Mouse (Mus musculus): ENCODE measurements at regions not wholly inside any gene's neighbourhood (a gene's known extent, or its start where the extent isn't known, plus 50 kb on each side); places are given as distances from the start of the nearest gene placed in this dataset.

- Histone ChIP-seq H3K27ac (ENCODE audit: insufficient read depth, low read length) (no peak overlapping the region), H3K4me1 (ENCODE audit: control insufficient read depth, insufficient read depth, low read length) (no peaks in the 10 kb centered on the region), H3K27me3 (ENCODE audit: control insufficient read depth, insufficient read depth, low read length) (no peaks in the 10 kb centered on the region), H3K4me3 (replicated peaks; ENCODE audit: insufficient read depth, low read depth, low read length) (no peak overlapping the region)
- 89% methylated on average over 24 of the region's 24 CpGs for WGBS
- DNase-seq = no peak
- TF ChIP-seq CTCF (IDR thresholded peaks at IDR 0.05; ENCODE audit: borderline replicate concordance, insufficient read depth, low read depth, low read length) (no peak), POLR2A (IDR thresholded peaks at IDR 0.05; ENCODE audit: borderline replicate concordance, insufficient read depth, low read length) (no peak)
Observed at GRCm38 (mm10) chr8:128030335-128031280, 327.8 kb upstream of the Nrp1 start.

GRCm38 (mm10) chr8:128034127-128034526, 324.3 kb upstream of the Nrp1 start:
- H3K4me3 ChIP-seq (replicated peaks; ENCODE audit: insufficient read depth, low read depth, low read length) = no peak overlapping the region
- no peak overlapping the region for H3K27ac ChIP-seq (ENCODE audit: insufficient read depth, low read length)
- H3K4me1 ChIP-seq (ENCODE audit: control insufficient read depth, insufficient read depth, low read length) = no peaks in the 10 kb centered on the region
- H3K27me3 ChIP-seq (ENCODE audit: control insufficient read depth, insufficient read depth, low read length) = no peaks in the 10 kb centered on the region
- TF ChIP-seq CTCF (IDR thresholded peaks at IDR 0.05; ENCODE audit: borderline replicate concordance, insufficient read depth, low read depth, low read length) = no peak
- no peak for TF ChIP-seq POLR2A (IDR thresholded peaks at IDR 0.05; ENCODE audit: borderline replicate concordance, insufficient read depth, low read length)
- no peak for DNase-seq
- WGBS = 53% methylated on average over 6 of the region's 6 CpGs

- TF ChIP-seq POLR2A (IDR thresholded peaks at IDR 0.05; ENCODE audit: borderline replicate concordance, insufficient read depth, low read length) (no peak), CTCF (IDR thresholded peaks at IDR 0.05; ENCODE audit: borderline replicate concordance, insufficient read depth, low read depth, low read length) (no peak)
- H3K27me3 ChIP-seq (ENCODE audit: control insufficient read depth, insufficient read depth, low read length) = no peaks in the 10 kb centered on the region
- H3K4me3 ChIP-seq (replicated peaks; ENCODE audit: insufficient read depth, low read depth, low read length) = no peak overlapping the region
- no peaks in the 10 kb centered on the region for H3K4me1 ChIP-seq (ENCODE audit: control insufficient read depth, insufficient read depth, low read length)
- 83% methylated on average over 3 of the region's 3 CpGs for WGBS
- no peak for DNase-seq
- H3K27ac ChIP-seq (ENCODE audit: insufficient read depth, low read length) = no peak overlapping the region
Observed at GRCm38 (mm10) chr8:128035672-128036071, 322.7 kb upstream of the Nrp1 start.

GRCm38 (mm10) chr8:128039341-128040064, 318.9 kb upstream of the Nrp1 start:
- Histone ChIP-seq H3K4me3 (replicated peaks; ENCODE audit: insufficient read depth, low read depth, low read length) (no peak overlapping the region), H3K27me3 (ENCODE audit: control insufficient read depth, insufficient read depth, low read length) (no peaks in the 10 kb centered on the region), H3K27ac (ENCODE audit: insufficient read depth, low read length) (no peak overlapping the region), H3K4me1 (ENCODE audit: control insufficient read depth, insufficient read depth, low read length) (no peaks in the 10 kb centered on the region)
- 87% methylated on average over 6 of the region's 6 CpGs for whole genome bisulfite sequencing
- TF ChIP-seq CTCF (IDR thresholded peaks at IDR 0.05; ENCODE audit: borderline replicate concordance, insufficient read depth, low read depth, low read length) = no peak
- no peak for TF ChIP-seq POLR2A (IDR thresholded peaks at IDR 0.05; ENCODE audit: borderline replicate concordance, insufficient read depth, low read length)
- no peak for DNase-seq

GRCm38 (mm10) chr8:128042877-128043276, 315.5 kb upstream of the Nrp1 start:
- no peak overlapping the region for H3K4me3 ChIP-seq (replicated peaks; ENCODE audit: insufficient read depth, low read depth, low read length)
- TF ChIP-seq POLR2A (IDR thresholded peaks at IDR 0.05; ENCODE audit: borderline replicate concordance, insufficient read depth, low read length) (no peak), CTCF (IDR thresholded peaks at IDR 0.05; ENCODE audit: borderline replicate concordance, insufficient read depth, low read depth, low read length) (no peak)
- WGBS = 66% methylated on average over 2 of the region's 2 CpGs
- no peaks in the 10 kb centered on the region for H3K27me3 ChIP-seq (ENCODE audit: control insufficient read depth, insufficient read depth, low read length)
- no peaks in the 10 kb centered on the region for H3K4me1 ChIP-seq (ENCODE audit: control insufficient read depth, insufficient read depth, low read length)
- DNase-seq = no peak
- H3K27ac ChIP-seq (ENCODE audit: insufficient read depth, low read length) = no peak overlapping the region

GRCm38 (mm10) chr8:128043392-128043791, 315.0 kb upstream of the Nrp1 start:
- no peak overlapping the region for H3K4me3 ChIP-seq (replicated peaks; ENCODE audit: insufficient read depth, low read depth, low read length)
- TF ChIP-seq POLR2A (IDR thresholded peaks at IDR 0.05; ENCODE audit: borderline replicate concordance, insufficient read depth, low read length) (no peak), CTCF (IDR thresholded peaks at IDR 0.05; ENCODE audit: borderline replicate concordance, insufficient read depth, low read depth, low read length) (no peak)
- no peaks in the 10 kb centered on the region for H3K27me3 ChIP-seq (ENCODE audit: control insufficient read depth, insufficient read depth, low read length)
- WGBS = 35% methylated on average over 4 of the region's 4 CpGs
- H3K4me1 ChIP-seq (ENCODE audit: control insufficient read depth, insufficient read depth, low read length) = no peaks in the 10 kb centered on the region
- DNase-seq = no peak
- H3K27ac ChIP-seq (ENCODE audit: insufficient read depth, low read length) = no peak overlapping the region

GRCm38 (mm10) chr8:128056251-128056650, 302.2 kb upstream of the Nrp1 start:
- TF ChIP-seq POLR2A (IDR thresholded peaks at IDR 0.05; ENCODE audit: borderline replicate concordance, insufficient read depth, low read length) = no peak
- TF ChIP-seq CTCF (IDR thresholded peaks at IDR 0.05; ENCODE audit: borderline replicate concordance, insufficient read depth, low read depth, low read length) = no peak
- no peaks in the 10 kb centered on the region for H3K4me1 ChIP-seq (ENCODE audit: control insufficient read depth, insufficient read depth, low read length)
- no peaks in the 10 kb centered on the region for H3K27me3 ChIP-seq (ENCODE audit: control insufficient read depth, insufficient read depth, low read length)
- 91% methylated on average over 8 of the region's 8 CpGs for WGBS
- DNase-seq = no peak
- no peak overlapping the region for H3K4me3 ChIP-seq (replicated peaks; ENCODE audit: insufficient read depth, low read depth, low read length)
- H3K27ac ChIP-seq (ENCODE audit: insufficient read depth, low read length) = no peak overlapping the region
